Mouse (Mus musculus) heart, embryonic 13.5 days (tissue): Measurements from ENCODE around the gene Mzf1. TPM values are rescaled to one million over a fixed set of nuclear protein-coding genes. Genes with fewer than 3 reads are reported as not detected.

ENCODE experiments used
- ATAC-seq: fragments of 200-750 bp; cut with Nextera tagmentation; 2 replicates; pipeline ENCODE4 v1.8.0; 2017; ENCODE audit warnings: moderate TSS enrichment; ENCODE audit not compliant: insufficient number of reproducible peaks, low FRiP score, low TSS enrichment; ENCODE audit errors: extremely low read depth
- H3K27ac ChIP-seq: fragments of 300-500 bp; sonication (generic); replicated peaks from 2 replicates; pipeline ENCODE4 v1.5.1; 2015; ENCODE audit warnings: moderate library complexity, mild to moderate bottlenecking, inconsistent platforms
- H3K27me3 ChIP-seq: fragments of 300-500 bp; sonication (generic); replicated peaks from 2 replicates; pipeline ENCODE4 v1.6.1; 2015; ENCODE audit warnings: mild to moderate bottlenecking, inconsistent platforms
- H3K36me3 ChIP-seq: fragments of 300-500 bp; sonication (generic); 2 replicates; pipeline ENCODE4 v1.6.1; 2015; ENCODE audit warnings: mild to moderate bottlenecking, inconsistent platforms
- H3K4me1 ChIP-seq: fragments of 300-500 bp; sonication (generic); 2 replicates; pipeline ENCODE4 v1.6.1; 2015; ENCODE audit warnings: inconsistent platforms
- H3K4me2 ChIP-seq: fragments of 300-500 bp; sonication (generic); 2 replicates; pipeline ENCODE4 v1.6.1; 2015; ENCODE audit warnings: inconsistent platforms, mild to moderate bottlenecking, moderate library complexity
- H3K4me3 ChIP-seq: fragments of 300-500 bp; sonication (generic); 2 replicates; pipeline ENCODE4 v1.5.1; 2015; ENCODE audit warnings: moderate library complexity, mild to moderate bottlenecking, inconsistent platforms
- H3K9ac ChIP-seq: fragments of 300-500 bp; sonication (generic); 2 replicates; pipeline ENCODE4 v1.6.1; 2015; ENCODE audit warnings: inconsistent platforms, mild to moderate bottlenecking, moderate library complexity
- H3K9me3 ChIP-seq: fragments of 300-500 bp; sonication (generic); 2 replicates; pipeline ENCODE4 v1.6.1; 2016; ENCODE audit warnings: inconsistent platforms
- WGBS: fragments of 180-500 bp; shearing (Covaris S2); methylation state at CpG from one replicate; pipeline ENCODE4 v1.1.7; 2015; ENCODE audit warnings: mixed read lengths; 5-methylcytosine and 5-hydroxymethylcytosine counted together
- polyA plus RNA-seq: library from polyadenylated mRNA; unstranded; fragments of >200 nt; fragmentation: Nextera tagmentation; extraction: Ambion mirVana; gene quantifications from 2 replicates; pipeline ENCODE4 v1.2.1, GENCODE M21; 2015

The Mzf1 gene
- polyA plus RNA-seq, 1 experiment from 2014 or later, result 1.7 TPM

DNA sequence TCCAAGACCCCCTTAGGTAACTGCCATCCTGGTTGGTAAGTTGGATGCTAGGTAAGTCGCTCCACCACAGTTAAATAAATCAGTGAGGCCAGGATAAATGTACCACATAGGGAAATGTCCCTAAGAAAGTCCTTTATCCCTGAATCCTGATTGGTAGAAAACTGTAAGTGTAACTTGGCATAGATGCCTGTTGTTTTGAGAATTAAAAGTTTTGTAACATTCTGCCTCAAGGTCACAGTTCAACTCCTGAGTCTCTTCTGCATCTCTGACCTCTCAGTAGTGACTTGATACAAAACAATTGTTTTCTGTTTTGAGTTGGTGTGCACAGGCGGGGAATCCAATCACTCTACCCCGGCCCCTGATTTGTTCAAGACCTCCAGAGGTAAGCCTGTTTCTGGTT, 55.7 kb downstream of the Mzf1 start, which contains the start of gene Trim28:
Gene Trim28, plus strand, starts transcription at position 264 of the 400 bp plus-strand sequence.
- H3K4me1 ChIP-seq, result no peaks in the 10 kb centered on the region
- ATAC-seq, result no peak
- no peak within 1 kb of the TSS for H3K9ac ChIP-seq
- no peak within 1 kb of the TSS for H3K27ac ChIP-seq
- H3K9me3 ChIP-seq, result no peaks in the 10 kb centered on the region
- 66% methylated on average over 3 of the region's 3 CpGs for WGBS
- H3K4me3 ChIP-seq, result no peak within 1 kb of the TSS
- no peaks in the 10 kb centered on the region for H3K27me3 ChIP-seq
- H3K4me2 ChIP-seq, result no peak within 1 kb of the TSS
- H3K36me3 ChIP-seq, result peaks cover 6% of the 10 kb centered on the region

DNA sequence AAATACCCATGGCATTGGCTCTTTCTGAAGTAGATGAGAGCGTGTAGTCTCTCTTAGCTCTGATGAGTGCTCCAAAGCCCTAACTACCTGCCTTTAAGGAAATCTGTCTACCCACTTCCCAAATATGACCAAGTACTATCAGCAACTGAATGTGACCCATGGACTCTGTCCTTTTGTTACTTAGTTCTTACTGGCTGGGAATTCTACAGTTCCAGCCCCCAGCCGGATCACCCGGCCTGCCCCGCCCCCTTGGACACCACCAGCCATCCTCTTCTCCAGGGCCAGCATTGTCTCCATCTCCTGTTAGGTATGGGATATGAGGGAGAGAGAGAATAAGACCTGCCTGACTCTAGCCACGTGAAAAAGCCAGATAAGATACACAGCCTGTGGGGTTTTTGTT, 56.5 kb downstream of the Mzf1 start, which contains the start of gene Slc27a5:
Gene Slc27a5, minus strand, starts transcription at position 140 of the 400 bp plus-strand sequence.
- Histone ChIP-seq H3K9ac (no peak within 1 kb of the TSS), H3K4me2 (no peak within 1 kb of the TSS), H3K27me3 (no peaks in the 10 kb centered on the region), H3K4me3 (no peak within 1 kb of the TSS), H3K36me3 (no peaks in the 10 kb centered on the region), H3K9me3 (no peaks in the 10 kb centered on the region), H3K4me1 (no peaks in the 10 kb centered on the region), H3K27ac (no peak within 1 kb of the TSS)
- ATAC-seq, result no peak
- 69% methylated on average over 5 of the region's 5 CpGs for WGBS

DNA sequence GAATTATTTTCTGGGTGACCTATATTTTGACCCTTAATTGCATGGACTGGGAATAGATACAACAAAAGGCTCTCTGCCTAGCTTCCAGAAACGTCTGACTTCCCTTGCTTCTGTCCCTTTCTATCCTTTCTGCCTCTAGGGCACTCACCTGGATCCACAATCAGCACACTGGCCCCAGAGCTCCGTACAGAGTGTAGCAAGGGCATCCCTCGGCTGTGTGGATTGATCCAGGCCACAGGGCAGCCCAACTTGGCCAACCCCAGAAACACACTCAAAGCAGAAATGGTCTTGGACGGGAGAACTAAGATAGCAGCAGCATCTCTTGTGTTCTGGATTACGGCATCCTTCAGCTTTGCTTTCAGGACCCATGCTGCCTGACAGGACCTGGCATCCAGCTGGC, 57.3 kb downstream of the Mzf1 start:
- Histone ChIP-seq H3K4me3 (no peak overlapping the region), H3K9me3 (no peaks in the 10 kb centered on the region), H3K4me2 (no peak overlapping the region), H3K4me1 (no peaks in the 10 kb centered on the region), H3K27ac (no peak overlapping the region), H3K9ac (no peak overlapping the region), H3K36me3 (no peaks in the 10 kb centered on the region), H3K27me3 (no peaks in the 10 kb centered on the region)
- WGBS, result 57% methylated on average over 5 of the region's 5 CpGs
- ATAC-seq, result no peak

DNA sequence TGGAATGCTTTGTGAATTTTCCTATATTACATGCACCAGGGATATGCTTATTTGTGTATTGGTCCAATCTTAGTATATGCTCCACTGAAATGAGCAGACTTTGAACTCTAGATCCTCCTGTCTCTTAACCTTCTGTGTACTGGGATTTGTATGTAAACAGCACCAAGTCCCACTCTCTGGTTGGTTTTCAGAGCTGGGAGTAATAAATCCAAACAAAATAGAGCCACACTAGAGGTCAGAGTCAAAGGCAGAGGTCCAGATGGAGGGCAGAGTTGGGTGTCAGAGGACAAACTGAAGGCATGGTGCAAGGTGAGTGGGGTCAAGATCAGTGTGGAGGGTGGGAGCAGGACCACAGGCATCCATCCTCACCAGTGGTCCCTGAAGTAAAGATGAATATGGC, 58.7 kb downstream of the Mzf1 start:
- no peak for ATAC-seq
- no peaks in the 10 kb centered on the region; the same call in 1 of the 2 replicates for H3K27me3 ChIP-seq

GRCm38 (mm10) chr7:12993148-12993547, 61.4 kb downstream of the Mzf1 start:
- no peak overlapping the region for H3K9ac ChIP-seq
- no peaks in the 10 kb centered on the region for H3K9me3 ChIP-seq
- H3K4me1 ChIP-seq, result no peaks in the 10 kb centered on the region
- H3K27me3 ChIP-seq, result no peaks in the 10 kb centered on the region; the same call in 1 of the 2 replicates
- 78% methylated on average over 10 of the region's 10 CpGs for whole genome bisulfite sequencing
- ATAC-seq, result no peak
- no peak overlapping the region for H3K4me2 ChIP-seq
- no peak overlapping the region for H3K27ac ChIP-seq
- no peak overlapping the region for H3K4me3 ChIP-seq
- H3K36me3 ChIP-seq, result no peaks in the 10 kb centered on the region

More for the DNA sequence above, 58.7 kb downstream of the Mzf1 start:
- no peak overlapping the region for H3K4me2 ChIP-seq
- no peak overlapping the region for H3K9ac ChIP-seq
- no peaks in the 10 kb centered on the region for H3K36me3 ChIP-seq
- no peaks in the 10 kb centered on the region for H3K4me1 ChIP-seq
- H3K4me3 ChIP-seq, result no peak overlapping the region
- H3K27ac ChIP-seq, result no peak overlapping the region
- H3K9me3 ChIP-seq, result no peaks in the 10 kb centered on the region

Other genes starting within 250 kb of the Mzf1 start
- gene Zfp329, start 235.9 kb downstream of the Mzf1 start, polyA plus RNA-seq, result 10.2 and 11.6 TPM in 2 replicates
- gene Zfp110, start 220.0 kb downstream of the Mzf1 start, polyA plus RNA-seq, result 19.0 and 21.0 TPM in 2 replicates
- gene Zfp128, start 173.6 kb downstream of the Mzf1 start, polyA plus RNA-seq, result 2.3 and 3.2 TPM in 2 replicates
- gene Zscan22, start 156.9 kb downstream of the Mzf1 start, polyA plus RNA-seq, result 10.4 and 11.1 TPM in 2 replicates
- 564 and 647 TPM in 2 replicates for gene Rps5, start 132.5 kb downstream of the Mzf1 start, polyA plus RNA-seq
- gene Rnf225, start 127.3 kb downstream of the Mzf1 start, polyA plus RNA-seq, result 0.63 and 0.70 TPM in 2 replicates
- 5.9 and 6.0 TPM in 2 replicates for gene Zfp324, start 88.9 kb downstream of the Mzf1 start, polyA plus RNA-seq
- 5.4 and 6.1 TPM in 2 replicates for gene Zfp446, start 76.9 kb downstream of the Mzf1 start, polyA plus RNA-seq
- 0.11 and 0.14 TPM in 2 replicates for gene Slc27a5, start 56.6 kb downstream of the Mzf1 start, polyA plus RNA-seq
- gene Trim28, start 55.6 kb downstream of the Mzf1 start, polyA plus RNA-seq, result 155 and 165 TPM in 2 replicates
- gene Zbtb45, start 44.7 kb downstream of the Mzf1 start, polyA plus RNA-seq, result 15.1 and 16.9 TPM in 2 replicates
- gene Chmp2a, start 20.0 kb downstream of the Mzf1 start, polyA plus RNA-seq, result 126 and 138 TPM in 2 replicates
- 82.3 and 93.6 TPM in 2 replicates for gene Ube2m, start 16.5 kb downstream of the Mzf1 start, polyA plus RNA-seq
- not detected in 2 replicates for gene Vmn1r85, start 40.4 kb upstream of the Mzf1 start, polyA plus RNA-seq
- gene Vmn1r86, start 65.2 kb upstream of the Mzf1 start, polyA plus RNA-seq, result not detected in 2 replicates
- not detected in 2 replicates for gene Vmn1r87, start 85.4 kb upstream of the Mzf1 start, polyA plus RNA-seq
- gene Vmn1r88, start 104.8 kb upstream of the Mzf1 start, polyA plus RNA-seq, result not detected in 2 replicates
- not detected in 2 replicates for gene Vmn1r89, start 158.3 kb upstream of the Mzf1 start, polyA plus RNA-seq
- 62.2 and 67.7 TPM in 2 replicates for gene Lig1, start 222.5 kb upstream of the Mzf1 start, polyA plus RNA-seq
- 5.9 and 7.1 TPM in 2 replicates for gene Zswim9, start 224.0 kb upstream of the Mzf1 start, polyA plus RNA-seq